ENCODE assay signal across 30 mouse cellular contexts in genomic region chrX:156009756-156010155, GRCm38 (mm10).
"Had no signal": no experiment of that assay in that cellular context is flagged by ENCODE, and none has a peak within 500 bp of the region (broad histone marks: within the 10 kb centered on the region; RNA-seq: fewer than 3 reads in every experiment).

No protein-coding gene starts in this region.

- DNase-seq: left cerebral cortex, postnatal 4 days; liver; liver, embryonic 13.5 days; liver, postnatal 0 days; lung, adult 18-20 months; lung, adult 2 months; lung, embryonic 14.5 days; lung, postnatal 10 days; lung, postnatal 14 days; lung, postnatal 36 days; lung, postnatal 4 days; midbrain, embryonic 14.5 days had no signal

- H3K27me3 ChIP-seq: limb, embryonic 12.5 days; limb, embryonic 13.5 days; limb, embryonic 15.5 days; liver, embryonic 12.5 days; liver, embryonic 13.5 days; liver, embryonic 15.5 days; lung, embryonic 15.5 days; megakaryocyte, embryonic 14.5 days; midbrain, embryonic 12.5 days; midbrain, embryonic 13.5 days; midbrain, embryonic 15.5 days had no signal

- H3K4me3 ChIP-seq: limb, embryonic 10.5 days; limb, embryonic 12.5 days; limb, embryonic 13.5 days; limb, embryonic 15.5 days; liver, embryonic 12.5 days; liver, embryonic 13.5 days; liver, embryonic 15.5 days; lung, embryonic 15.5 days; megakaryocyte, embryonic 14.5 days; midbrain, embryonic 10.5 days; midbrain, embryonic 12.5 days; midbrain, embryonic 13.5 days; midbrain, embryonic 15.5 days; myocyte had no signal

- H3K9me3 ChIP-seq: limb, embryonic 10.5 days; limb, embryonic 12.5 days; limb, embryonic 13.5 days; limb, embryonic 15.5 days; liver, embryonic 12.5 days; liver, embryonic 13.5 days; liver, embryonic 15.5 days; lung, embryonic 15.5 days; midbrain, embryonic 10.5 days; midbrain, embryonic 12.5 days; midbrain, embryonic 13.5 days; midbrain, embryonic 15.5 days had no signal

- H3K4me2 ChIP-seq: limb, embryonic 12.5 days; limb, embryonic 13.5 days; limb, embryonic 15.5 days; liver, embryonic 11.5 days; liver, embryonic 12.5 days; liver, embryonic 13.5 days; liver, embryonic 15.5 days; lung, embryonic 14.5 days; lung, embryonic 15.5 days; midbrain, embryonic 11.5 days; midbrain, embryonic 12.5 days; midbrain, embryonic 13.5 days; midbrain, embryonic 15.5 days had no signal

- H3K36me3 ChIP-seq: limb, embryonic 10.5 days; limb, embryonic 12.5 days; limb, embryonic 13.5 days; limb, embryonic 15.5 days; liver, embryonic 12.5 days; liver, embryonic 13.5 days; liver, embryonic 15.5 days; lung, embryonic 15.5 days; midbrain, embryonic 10.5 days; midbrain, embryonic 12.5 days; midbrain, embryonic 13.5 days; midbrain, embryonic 15.5 days had no signal

- H3K9ac ChIP-seq: limb, embryonic 12.5 days; limb, embryonic 13.5 days; limb, embryonic 15.5 days; liver, embryonic 12.5 days; liver, embryonic 13.5 days; liver, embryonic 14.5 days; liver, embryonic 15.5 days; liver, postnatal 0 days; lung, embryonic 14.5 days; lung, embryonic 15.5 days; midbrain, embryonic 12.5 days; midbrain, embryonic 13.5 days; midbrain, embryonic 15.5 days had no signal

- H3K4me1 ChIP-seq: limb, embryonic 10.5 days; limb, embryonic 12.5 days; limb, embryonic 13.5 days; limb, embryonic 15.5 days; liver, embryonic 12.5 days; liver, embryonic 13.5 days; liver, embryonic 15.5 days; lung, embryonic 15.5 days; megakaryocyte, embryonic 14.5 days; midbrain, embryonic 10.5 days; midbrain, embryonic 12.5 days; midbrain, embryonic 13.5 days; midbrain, embryonic 15.5 days had no signal

- H3K27ac ChIP-seq: limb, embryonic 10.5 days; limb, embryonic 12.5 days; limb, embryonic 13.5 days; limb, embryonic 15.5 days; liver, embryonic 12.5 days; liver, embryonic 13.5 days; liver, embryonic 14.5 days; liver, embryonic 15.5 days; lung, embryonic 15.5 days; macrophage; midbrain, embryonic 10.5 days; midbrain, embryonic 12.5 days; midbrain, embryonic 13.5 days; midbrain, embryonic 15.5 days had no signal

- ATAC-seq: liver, embryonic 12.5 days; liver, postnatal 0 days; lung, postnatal 0 days; midbrain, embryonic 13.5 days; midbrain, embryonic 15.5 days had no signal
